Mouse (Mus musculus): ENCODE results near the gene Itgb2.

DNA sequence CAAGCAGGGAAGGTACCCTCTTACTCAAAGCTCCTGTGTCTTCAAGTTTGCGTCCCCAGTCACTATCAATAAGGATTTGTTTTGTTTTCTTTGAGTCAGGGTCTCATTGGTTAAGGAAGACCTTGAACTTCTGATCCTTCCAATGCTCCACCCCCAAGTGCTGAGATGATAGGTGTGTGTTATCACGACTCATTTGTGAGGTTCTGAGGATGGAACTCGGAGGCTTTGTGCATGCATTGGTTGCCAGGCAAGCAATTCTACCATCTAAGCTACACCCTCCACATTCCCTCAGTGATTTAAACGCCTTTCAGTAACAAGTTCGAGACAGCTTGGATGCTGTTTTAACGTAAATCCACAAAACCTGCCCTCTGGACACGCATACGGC, 51.0 kb downstream of the Itgb2 start:
- TF ChIP-seq CTCF (conservative IDR thresholded peaks at IDR 0.05; ENCODE audit: low read length) (no peak), NANOG (IDR thresholded peaks at IDR 0.05; ENCODE audit: borderline replicate concordance, low read length) (no peak)

Data from E14TG2a.4 (cell line).